Mouse (Mus musculus) neural tube, embryonic 12.5 days (tissue): Measurements from ENCODE around the gene 2510039O18Rik. TPM values are rescaled to one million over a fixed set of nuclear protein-coding genes. Genes with fewer than 3 reads are reported as not detected.

Experiments used
- ATAC-seq: fragments of 200-750 bp; cut with Nextera tagmentation; 2 replicates; pipeline ENCODE4 v1.8.0; 2017; ENCODE audit warnings: low read depth, mild to moderate bottlenecking, moderate TSS enrichment, moderate library complexity; ENCODE audit not compliant: low FRiP score
- H3K27ac ChIP-seq: fragments of 300-500 bp; sonication (generic); 2 replicates; pipeline ENCODE4 v1.5.1; 2016
- H3K27me3 ChIP-seq: fragments of 300-500 bp; sonication (generic); replicated peaks from 2 replicates; pipeline ENCODE4 v1.6.1; 2016; ENCODE audit warnings: mild to moderate bottlenecking
- H3K36me3 ChIP-seq: fragments of 300-500 bp; sonication (generic); 2 replicates; pipeline ENCODE4 v1.6.1; 2016; ENCODE audit warnings: mild to moderate bottlenecking
- H3K4me1 ChIP-seq: fragments of 300-500 bp; sonication (generic); 2 replicates; pipeline ENCODE4 v1.6.1; 2016
- H3K4me2 ChIP-seq: fragments of 300-500 bp; sonication (generic); replicated peaks from 2 replicates; pipeline ENCODE4 v1.6.1; 2016; ENCODE audit warnings: mild to moderate bottlenecking
- H3K4me3 ChIP-seq: fragments of 300-500 bp; sonication (generic); 2 replicates; pipeline ENCODE4 v1.5.1; 2016
- H3K9ac ChIP-seq: fragments of 300-500 bp; sonication (generic); 2 replicates; pipeline ENCODE4 v1.6.1; 2016; ENCODE audit warnings: mild to moderate bottlenecking
- H3K9me3 ChIP-seq: fragments of 300-500 bp; sonication (generic); 2 replicates; pipeline ENCODE4 v1.6.1; 2016; ENCODE audit warnings: mild to moderate bottlenecking
- WGBS: fragments of 180-500 bp; shearing (Covaris S2); methylation state at CpG from one replicate; pipeline ENCODE4 v1.1.7; 2016; 5-methylcytosine and 5-hydroxymethylcytosine counted together
- polyA plus RNA-seq: library from polyadenylated mRNA; unstranded; fragments of >200 nt; fragmentation: Nextera tagmentation; extraction: Ambion mirVana; gene quantifications from 2 replicates; pipeline ENCODE4 v1.2.1, GENCODE M21; 2016

Gene 2510039O18Rik
- polyA plus RNA-seq, 1 experiment from 2014 or later = 27.2 TPM

- H3K4me2 ChIP-seq = no peak overlapping the region
- H3K27me3 ChIP-seq = no peaks in the 10 kb centered on the region
- no peaks in the 10 kb centered on the region for H3K4me1 ChIP-seq
- 0 out of 2 replicates have a peak, but pooled peaks have one; percentile 27 for ATAC-seq
- no peak overlapping the region for H3K9ac ChIP-seq
- no peak overlapping the region for H3K4me3 ChIP-seq
- H3K27ac ChIP-seq = no peak overlapping the region
- H3K9me3 ChIP-seq = no peaks in the 10 kb centered on the region
- WGBS = 66% methylated on average over 7 of the region's 7 CpGs
- H3K36me3 ChIP-seq = peaks cover 23% of the 10 kb centered on the region
Observed at GRCm38 (mm10) chr4:147918459-147919121, 22.1 kb upstream of the 2510039O18Rik start.

- 31% methylated on average over 10 of the region's 10 CpGs for WGBS
- Histone ChIP-seq H3K9me3 (no peaks in the 10 kb centered on the region), H3K4me1 (no peaks in the 10 kb centered on the region), H3K4me3 (no peak overlapping the region), H3K9ac (no peak overlapping the region), H3K36me3 (peaks cover 22% of the 10 kb centered on the region), H3K27me3 (no peaks in the 10 kb centered on the region), H3K4me2 (no peak overlapping the region), H3K27ac (no peak overlapping the region)
- ATAC-seq = no peak; the same call in 1 of the 2 replicates
Observed at GRCm38 (mm10) chr4:147920973-147921372, 19.7 kb upstream of the 2510039O18Rik start.

DNA sequence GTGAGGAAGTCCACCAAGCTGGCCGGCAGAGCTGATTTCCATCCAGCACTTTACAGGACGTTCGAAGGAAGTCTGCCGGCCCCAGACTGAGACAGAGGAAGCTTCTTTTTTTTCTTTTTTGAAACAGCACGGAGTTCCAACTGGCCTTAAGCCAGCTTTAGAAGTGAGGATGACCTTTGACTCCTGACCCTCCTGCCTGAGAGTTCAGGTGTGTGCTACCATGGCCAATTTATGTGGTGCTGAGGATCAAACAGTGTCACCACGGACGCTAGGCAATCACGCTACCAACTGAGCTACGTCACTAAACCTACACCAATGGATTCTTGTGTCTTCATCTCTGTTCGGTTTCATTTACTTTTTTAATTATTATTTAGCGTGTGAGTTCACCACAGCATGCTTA, 18.4 kb upstream of the 2510039O18Rik start:
- no peaks in the 10 kb centered on the region for H3K9me3 ChIP-seq
- ATAC-seq = no peak
- WGBS = 82% methylated on average over 11 of the region's 11 CpGs

DNA sequence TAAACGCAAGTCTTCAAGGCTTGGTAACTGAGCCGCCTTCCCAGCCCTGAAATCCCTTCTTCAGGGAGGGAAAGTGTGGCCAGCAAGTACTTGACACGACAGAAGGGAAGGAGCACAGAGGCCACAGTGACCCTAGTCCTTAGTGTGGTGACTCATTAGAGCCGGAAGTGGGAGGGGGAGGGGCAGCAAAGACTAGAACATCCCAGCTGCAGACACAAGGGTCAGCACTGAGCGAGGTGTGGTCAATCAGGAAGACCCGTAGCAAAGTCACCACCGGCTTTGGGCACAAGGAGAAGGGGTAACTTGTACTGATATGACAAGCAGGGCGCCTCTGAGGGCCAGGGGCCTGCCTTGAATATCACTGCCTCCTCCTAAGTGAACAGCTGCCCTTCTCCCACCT, 13.0 kb upstream of the 2510039O18Rik start:
- Histone ChIP-seq H3K27me3 (no peaks in the 10 kb centered on the region), H3K9me3 (no peaks in the 10 kb centered on the region), H3K36me3 (peaks cover 13% of the 10 kb centered on the region), H3K4me2 (no peak overlapping the region), H3K4me1 (no peaks in the 10 kb centered on the region), H3K9ac (no peak overlapping the region), H3K4me3 (no peak overlapping the region), H3K27ac (no peak overlapping the region)
- WGBS = 48% methylated on average over 8 of the region's 8 CpGs
- ATAC-seq = no peak

More for the DNA sequence above, 18.4 kb upstream of the 2510039O18Rik start:
- Histone ChIP-seq H3K4me3 (no peak overlapping the region), H3K9ac (no peak overlapping the region), H3K36me3 (peaks cover 17% of the 10 kb centered on the region), H3K27me3 (no peaks in the 10 kb centered on the region), H3K4me2 (no peak overlapping the region), H3K27ac (no peak overlapping the region), H3K4me1 (no peaks in the 10 kb centered on the region)

DNA sequence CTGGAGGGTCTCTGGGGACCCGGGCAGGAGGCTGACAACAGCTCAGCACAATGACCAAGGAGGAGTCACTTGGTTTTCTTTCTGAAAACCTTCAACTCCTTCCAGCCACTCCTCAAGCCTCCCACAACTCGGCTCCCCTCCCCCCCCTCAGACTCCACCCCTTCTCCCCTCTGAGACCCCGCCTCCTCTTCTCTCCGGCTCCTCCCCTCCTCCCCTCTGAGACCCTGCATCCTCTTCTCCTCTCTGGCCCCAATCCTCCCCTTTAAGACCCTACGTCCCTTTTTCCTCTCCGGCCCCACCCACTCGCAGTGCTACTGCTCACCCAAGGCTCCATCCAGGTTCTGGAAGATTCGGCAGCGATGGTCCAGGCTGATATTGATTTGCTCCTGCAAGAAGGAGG, 12.6 kb upstream of the 2510039O18Rik start:
- Histone ChIP-seq H3K4me1 (no peaks in the 10 kb centered on the region), H3K36me3 (peaks cover 10% of the 10 kb centered on the region), H3K9ac (no peak overlapping the region), H3K27me3 (no peaks in the 10 kb centered on the region), H3K4me3 (no peak overlapping the region), H3K27ac (no peak overlapping the region), H3K4me2 (no peak overlapping the region), H3K9me3 (no peaks in the 10 kb centered on the region)
- ATAC-seq = no peak
- WGBS = 12% methylated on average over 9 of the region's 9 CpGs

DNA sequence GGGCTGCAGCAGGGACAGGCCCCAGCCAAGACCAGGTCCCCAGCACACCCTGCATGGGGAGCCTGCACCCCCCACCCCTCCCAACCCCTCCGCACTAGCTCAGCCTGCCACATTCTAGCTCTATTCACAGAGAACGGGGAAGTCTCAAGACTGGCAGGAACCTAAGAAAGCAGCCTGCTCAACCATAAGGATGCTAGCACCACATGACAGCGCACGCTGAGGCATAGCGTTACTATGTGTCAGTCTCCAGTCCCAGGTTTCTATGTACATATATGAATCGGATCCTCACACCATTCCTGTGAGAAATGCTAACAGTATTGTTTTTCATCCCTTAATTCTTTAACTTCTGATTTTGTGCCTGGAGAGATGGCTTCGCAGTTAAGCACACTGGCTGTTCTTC, 12.2 kb upstream of the 2510039O18Rik start:
- peaks cover 7% of the 10 kb centered on the region; the same call in 1 of the 2 replicates for H3K36me3 ChIP-seq
- no peak overlapping the region for H3K4me3 ChIP-seq
- no peak overlapping the region for H3K27ac ChIP-seq
- no peaks in the 10 kb centered on the region for H3K27me3 ChIP-seq
- H3K9me3 ChIP-seq = no peaks in the 10 kb centered on the region
- WGBS = 74% methylated on average over 7 of the region's 7 CpGs
- H3K4me1 ChIP-seq = 0 out of 2 replicates have a peak, but pooled peaks cover 3% of the 10 kb centered on the region
- H3K9ac ChIP-seq = no peak overlapping the region
- no peak for ATAC-seq
- no peak overlapping the region for H3K4me2 ChIP-seq

DNA sequence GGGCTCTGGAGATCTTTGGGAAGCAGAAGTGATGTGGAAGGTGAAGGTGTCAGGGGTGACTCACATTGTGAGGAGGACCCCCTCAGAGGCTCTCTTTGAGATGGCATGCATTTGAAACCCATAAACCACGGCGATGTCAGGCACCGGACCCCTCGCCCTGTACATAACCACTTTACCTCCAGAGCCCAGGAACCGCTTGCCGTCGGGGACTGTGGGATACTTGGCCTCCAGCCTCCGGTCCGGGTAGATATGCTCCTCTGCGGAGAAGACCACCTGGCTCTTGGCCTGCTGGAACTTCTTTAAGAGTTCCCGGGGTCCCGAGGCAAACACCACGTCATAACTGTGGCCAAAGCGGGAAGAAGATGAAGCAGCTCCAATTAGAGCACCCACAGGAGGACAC, 9.7 kb upstream of the 2510039O18Rik start:
- H3K27me3 ChIP-seq = no peaks in the 10 kb centered on the region
- no peak overlapping the region for H3K4me2 ChIP-seq
- no peaks in the 10 kb centered on the region for H3K9me3 ChIP-seq
- no peaks in the 10 kb centered on the region for H3K36me3 ChIP-seq
- 0 out of 2 replicates have a peak, but pooled peaks cover 4% of the 10 kb centered on the region for H3K4me1 ChIP-seq
- no peak for ATAC-seq
- H3K9ac ChIP-seq = no peak overlapping the region
- 96% methylated on average over 14 of the region's 14 CpGs for WGBS
- no peak overlapping the region for H3K4me3 ChIP-seq
- H3K27ac ChIP-seq = no peak overlapping the region

- H3K4me2 ChIP-seq = no peak overlapping the region
- 49% methylated on average over 3 of the region's 3 CpGs for WGBS
- ATAC-seq = no peak
- no peak overlapping the region for H3K27ac ChIP-seq
- H3K36me3 ChIP-seq = no peaks in the 10 kb centered on the region
- H3K9me3 ChIP-seq = no peaks in the 10 kb centered on the region
- H3K4me1 ChIP-seq = 0 out of 2 replicates have a peak, but pooled peaks cover 9% of the 10 kb centered on the region
- no peak overlapping the region for H3K4me3 ChIP-seq
- H3K9ac ChIP-seq = no peak overlapping the region
- H3K27me3 ChIP-seq = no peaks in the 10 kb centered on the region
Observed at GRCm38 (mm10) chr4:147934134-147934533, 6.6 kb upstream of the 2510039O18Rik start.

GRCm38 (mm10) chr4:147934611-147935010, 6.1 kb upstream of the 2510039O18Rik start:
- H3K4me2 ChIP-seq = no peak overlapping the region
- H3K4me3 ChIP-seq = no peak overlapping the region
- ATAC-seq = no peak
- WGBS = 73% methylated on average over 4 of the region's 4 CpGs
- H3K9me3 ChIP-seq = no peaks in the 10 kb centered on the region
- H3K27me3 ChIP-seq = no peaks in the 10 kb centered on the region
- H3K4me1 ChIP-seq = 0 out of 2 replicates have a peak, but pooled peaks cover 9% of the 10 kb centered on the region
- no peaks in the 10 kb centered on the region for H3K36me3 ChIP-seq
- H3K27ac ChIP-seq = no peak overlapping the region
- H3K9ac ChIP-seq = no peak overlapping the region

- no peaks in the 10 kb centered on the region for H3K36me3 ChIP-seq
- H3K4me3 ChIP-seq = peak overlapping the region; percentile 56
- 27% methylated on average over 9 of the region's 9 CpGs for WGBS
- peak overlapping the region; percentile 86 for H3K4me2 ChIP-seq
- ATAC-seq = no peak
- H3K27ac ChIP-seq = no peak overlapping the region
- H3K9ac ChIP-seq = no peak overlapping the region
- no peaks in the 10 kb centered on the region for H3K27me3 ChIP-seq
- H3K4me1 ChIP-seq = 0 out of 2 replicates have a peak, but pooled peaks cover 9% of the 10 kb centered on the region
- no peaks in the 10 kb centered on the region for H3K9me3 ChIP-seq
Observed at GRCm38 (mm10) chr4:147935904-147936303, 4.8 kb upstream of the 2510039O18Rik start.

DNA sequence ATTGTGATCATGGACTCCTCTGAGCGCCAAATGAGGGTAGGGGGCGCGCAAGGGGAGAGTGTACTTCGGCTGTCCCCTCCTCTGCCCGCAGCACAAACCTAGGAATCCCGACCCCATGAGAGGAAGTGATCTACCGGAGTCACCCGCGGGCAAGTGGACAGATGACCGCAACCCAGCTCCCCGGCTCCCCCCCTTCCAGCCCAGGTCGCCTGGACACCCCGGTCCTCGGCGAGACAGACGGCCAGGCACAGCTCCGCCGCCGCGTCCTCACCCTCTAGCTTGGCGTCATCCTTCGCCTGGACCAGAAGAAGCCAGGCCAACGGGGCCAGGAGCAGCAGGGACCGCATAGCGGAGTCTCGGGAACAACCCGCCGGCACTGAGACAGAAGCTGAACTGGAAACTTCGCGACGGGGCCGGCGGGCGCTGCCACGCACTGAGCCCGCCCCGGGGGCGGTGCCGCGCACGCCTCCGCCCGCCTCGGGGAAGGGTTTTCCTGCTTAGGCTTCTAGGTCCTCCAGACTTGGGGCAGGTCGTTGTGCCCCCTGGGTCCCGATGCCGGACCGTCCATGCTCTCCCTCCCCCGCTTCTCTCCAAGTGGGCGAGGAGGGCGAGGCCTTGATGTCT, 4.3 kb upstream of the 2510039O18Rik start, which contains the start of gene Plod1:
Gene Plod1 (minus strand): TSS at position 437 of the 624 bp plus-strand sequence.
- Histone ChIP-seq H3K4me1 (peaks cover 12% of the 10 kb centered on the region), H3K4me3 (peak within 1 kb of the TSS; percentile 56), H3K4me2 (peak within 1 kb of the TSS; percentile 86), H3K27me3 (no peaks in the 10 kb centered on the region), H3K9me3 (no peaks in the 10 kb centered on the region), H3K9ac (peak within 1 kb of the TSS; percentile 63), H3K27ac (0 out of 2 replicates have a peak within 1 kb of the TSS, but pooled peaks have one; percentile 27), H3K36me3 (no peaks in the 10 kb centered on the region)
- peak; percentile 32 for ATAC-seq
- WGBS = 1% methylated on average over 51 of the region's 51 CpGs

- H3K4me1 ChIP-seq = peaks cover 18% of the 10 kb centered on the region
- WGBS = 47% methylated on average over 3 of the region's 3 CpGs
- no peak overlapping the region; the same call in 1 of the 2 replicates for H3K9ac ChIP-seq
- H3K9me3 ChIP-seq = no peaks in the 10 kb centered on the region
- peak overlapping the region; percentile 86 for H3K4me2 ChIP-seq
- no peaks in the 10 kb centered on the region for H3K36me3 ChIP-seq
- peak overlapping the region; percentile 56 for H3K4me3 ChIP-seq
- no peaks in the 10 kb centered on the region for H3K27me3 ChIP-seq
- no peak overlapping the region for H3K27ac ChIP-seq
- ATAC-seq = no peak
Observed at GRCm38 (mm10) chr4:147937021-147937420, 3.7 kb upstream of the 2510039O18Rik start.
